Mouse (Mus musculus): ENCODE data around the gene Gm37240. TPM values are rescaled to one million over a fixed set of nuclear protein-coding genes. Genes with fewer than 3 reads are reported as not detected.

Gene Gm37240
- polyA plus RNA-seq, 1 experiment from 2014 or later = 18.1 TPM

DNA sequence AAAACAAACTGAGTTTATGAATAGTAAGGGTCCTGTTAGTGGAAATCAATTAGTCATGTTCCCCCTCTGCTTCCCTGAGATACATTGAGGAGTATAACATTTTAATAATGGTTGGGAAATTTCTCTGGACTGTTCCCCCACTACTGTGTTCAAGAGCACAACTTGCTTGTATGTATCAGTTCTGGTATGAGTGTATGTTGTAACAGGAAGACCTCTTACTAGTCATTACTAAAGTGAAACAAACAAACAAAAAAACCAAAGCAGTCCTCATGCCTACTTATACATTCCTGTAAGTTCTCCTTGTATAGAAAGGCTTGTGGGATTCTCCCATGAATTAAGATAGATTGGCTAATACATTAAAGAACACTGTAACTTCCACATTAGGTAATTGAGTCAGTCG is 940.9 kb downstream of the Gm37240 start:
- ATAC-seq (ENCODE audit: low FRiP score, low TSS enrichment) = no peak
- Histone ChIP-seq H3K9ac (ENCODE audit: low read length) (no peak overlapping the region), H3K4me3 (ENCODE audit: low read depth, low read length) (no peak overlapping the region), H3K4me2 (replicated peaks; ENCODE audit: low read depth) (no peak overlapping the region), H3K27me3 (ENCODE audit: control insufficient read depth, insufficient read depth, low read length) (no peaks in the 10 kb centered on the region), H3K27ac (replicated peaks) (no peak overlapping the region), H3K9me3 (ENCODE audit: control insufficient read depth, low read length) (no peaks in the 10 kb centered on the region), H3K4me1 (replicated peaks; ENCODE audit: control insufficient read depth, insufficient read depth) (no peaks in the 10 kb centered on the region), H3K36me3 (ENCODE audit: control insufficient read depth, insufficient read depth, low read length) (no peaks in the 10 kb centered on the region)
- WGBS = 100% methylated on average over 1 of the region's 1 CpGs
- DNase-seq (ENCODE audit: low spot score) = no peak
- TF ChIP-seq CTCF (IDR thresholded peaks at IDR 0.05; ENCODE audit: low read depth) (no peak), EP300 (optimal IDR thresholded peaks at IDR 0.05) (no peak)

DNA sequence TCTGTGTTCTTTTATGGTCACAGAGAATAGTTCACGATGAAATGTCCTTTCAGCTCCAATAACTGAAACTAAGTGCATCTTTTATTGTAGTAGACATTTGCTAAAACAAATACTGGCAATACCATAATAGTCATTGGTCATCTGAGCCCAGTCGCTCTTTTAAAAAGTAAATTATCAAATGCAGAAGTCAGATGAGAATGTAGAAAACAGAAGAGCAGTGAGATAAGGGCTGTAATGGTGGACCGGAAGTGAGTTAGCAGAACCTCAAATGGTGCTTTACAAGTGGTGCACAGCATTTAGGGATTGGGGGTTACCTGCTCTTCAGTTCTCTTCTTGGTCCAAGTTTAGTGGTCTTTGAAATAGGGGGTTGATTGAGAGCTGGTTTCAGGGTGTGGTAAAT is 942.4 kb downstream of the Gm37240 start:
- no peak overlapping the region for H3K9ac ChIP-seq (ENCODE audit: low read length)
- H3K36me3 ChIP-seq (ENCODE audit: control insufficient read depth, insufficient read depth, low read length) = no peaks in the 10 kb centered on the region
- H3K4me1 ChIP-seq (replicated peaks; ENCODE audit: control insufficient read depth, insufficient read depth) = no peaks in the 10 kb centered on the region
- TF ChIP-seq EP300 (optimal IDR thresholded peaks at IDR 0.05) (no peak), CTCF (IDR thresholded peaks at IDR 0.05; ENCODE audit: low read depth) (no peak)
- DNase-seq (ENCODE audit: low spot score) = no peak
- H3K4me2 ChIP-seq (replicated peaks; ENCODE audit: low read depth) = no peak overlapping the region
- no peak overlapping the region for H3K4me3 ChIP-seq (ENCODE audit: low read depth, low read length)
- WGBS = 84% methylated on average over 3 of the region's 3 CpGs
- H3K27me3 ChIP-seq (ENCODE audit: control insufficient read depth, insufficient read depth, low read length) = no peaks in the 10 kb centered on the region
- no peaks in the 10 kb centered on the region for H3K9me3 ChIP-seq (ENCODE audit: control insufficient read depth, low read length)
- no peak overlapping the region for H3K27ac ChIP-seq (replicated peaks)
- ATAC-seq (ENCODE audit: low FRiP score, low TSS enrichment) = no peak

DNA sequence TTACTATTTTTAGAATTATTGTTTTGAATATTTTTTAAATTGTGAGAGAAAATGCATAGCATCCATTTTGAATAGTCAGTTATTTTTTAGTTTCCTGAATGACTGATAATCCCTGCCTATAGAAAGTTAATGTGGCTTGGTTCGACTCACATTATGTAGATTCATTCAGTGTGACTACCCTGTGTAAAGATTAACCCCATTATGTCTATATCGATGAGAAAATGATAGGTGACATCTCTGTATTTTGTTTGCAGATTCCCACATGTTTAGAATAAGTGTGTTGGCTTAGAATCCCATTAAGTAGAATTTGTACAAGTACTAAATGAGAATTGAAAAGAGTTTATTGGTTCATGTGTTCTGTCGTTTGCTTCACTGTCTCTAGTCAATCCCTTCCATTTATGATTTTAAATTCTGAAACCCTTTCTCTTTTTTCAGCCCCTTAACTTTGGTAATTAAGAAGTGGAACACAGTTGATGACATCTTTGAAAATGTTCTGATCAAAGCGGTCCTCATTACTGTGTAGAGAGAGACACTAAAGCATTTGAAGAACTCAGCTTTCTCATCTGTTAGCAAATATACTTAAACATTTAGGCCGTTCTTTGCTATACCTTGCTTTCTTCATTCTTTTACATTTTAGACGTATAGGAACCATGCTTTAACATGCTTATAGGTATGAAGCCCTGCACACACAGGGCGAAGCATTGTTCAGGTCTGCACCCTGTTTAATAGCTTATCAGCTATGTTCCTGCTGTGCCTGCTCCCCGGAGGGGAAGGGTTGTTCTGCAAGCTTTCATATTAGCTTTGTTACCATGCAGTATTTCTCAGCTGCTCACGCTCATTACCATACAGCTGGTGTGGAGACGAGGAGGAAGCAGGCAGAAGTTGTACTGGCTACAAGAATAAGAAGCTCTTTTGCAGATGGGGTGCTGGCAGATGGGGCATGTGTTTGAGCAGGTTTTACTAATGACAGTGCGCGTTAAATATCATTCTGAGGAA is 949.7 kb downstream of the Gm37240 start:
- Histone ChIP-seq H3K9me3 (ENCODE audit: control insufficient read depth, low read length) (no peaks in the 10 kb centered on the region), H3K27ac (replicated peaks) (no peak overlapping the region), H3K9ac (ENCODE audit: low read length) (no peak overlapping the region), H3K27me3 (ENCODE audit: control insufficient read depth, insufficient read depth, low read length) (no peaks in the 10 kb centered on the region), H3K4me1 (replicated peaks; ENCODE audit: control insufficient read depth, insufficient read depth) (no peaks in the 10 kb centered on the region), H3K36me3 (ENCODE audit: control insufficient read depth, insufficient read depth, low read length) (no peaks in the 10 kb centered on the region), H3K4me3 (ENCODE audit: low read depth, low read length) (no peak overlapping the region), H3K4me2 (replicated peaks; ENCODE audit: low read depth) (no peak overlapping the region)
- TF ChIP-seq CTCF (IDR thresholded peaks at IDR 0.05; ENCODE audit: low read depth) (no peak), EP300 (optimal IDR thresholded peaks at IDR 0.05) (no peak)
- WGBS = 61% methylated on average over 12 of the region's 12 CpGs
- peak; percentile 43 for DNase-seq (ENCODE audit: low spot score)
- peak; percentile 84 for ATAC-seq (ENCODE audit: low FRiP score, low TSS enrichment)

DNA sequence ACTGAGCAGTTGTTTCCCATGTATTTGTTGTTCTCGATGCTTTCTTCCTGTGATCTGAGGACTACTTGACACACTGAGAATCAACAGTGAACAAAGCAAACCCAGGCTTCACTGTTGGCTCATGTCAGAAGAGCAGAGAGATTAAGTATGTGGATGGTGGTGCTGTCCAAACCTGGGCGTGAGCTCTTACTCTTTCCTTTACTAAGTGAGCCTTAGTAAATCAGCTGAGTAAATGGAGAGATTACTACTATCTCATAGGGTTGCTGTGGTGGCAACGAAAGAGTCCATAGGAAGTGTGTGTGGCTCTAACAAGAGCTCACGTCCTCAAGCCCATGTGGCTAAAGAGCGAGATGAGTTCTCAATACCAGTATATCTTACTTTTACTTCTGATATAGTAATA is 950.4 kb downstream of the Gm37240 start:
- Histone ChIP-seq H3K27ac (replicated peaks) (no peak overlapping the region), H3K4me1 (replicated peaks; ENCODE audit: control insufficient read depth, insufficient read depth) (no peaks in the 10 kb centered on the region), H3K9me3 (ENCODE audit: control insufficient read depth, low read length) (no peaks in the 10 kb centered on the region), H3K4me2 (replicated peaks; ENCODE audit: low read depth) (no peak overlapping the region), H3K9ac (ENCODE audit: low read length) (no peak overlapping the region), H3K4me3 (ENCODE audit: low read depth, low read length) (no peak overlapping the region), H3K36me3 (ENCODE audit: control insufficient read depth, insufficient read depth, low read length) (no peaks in the 10 kb centered on the region), H3K27me3 (ENCODE audit: control insufficient read depth, insufficient read depth, low read length) (no peaks in the 10 kb centered on the region)
- ATAC-seq (ENCODE audit: low FRiP score, low TSS enrichment) (no peak), DNase-seq (ENCODE audit: low spot score) (no peak)
- 68% methylated on average over 5 of the region's 5 CpGs for WGBS
- TF ChIP-seq CTCF (IDR thresholded peaks at IDR 0.05; ENCODE audit: low read depth) (no peak), EP300 (optimal IDR thresholded peaks at IDR 0.05) (no peak)

DNA sequence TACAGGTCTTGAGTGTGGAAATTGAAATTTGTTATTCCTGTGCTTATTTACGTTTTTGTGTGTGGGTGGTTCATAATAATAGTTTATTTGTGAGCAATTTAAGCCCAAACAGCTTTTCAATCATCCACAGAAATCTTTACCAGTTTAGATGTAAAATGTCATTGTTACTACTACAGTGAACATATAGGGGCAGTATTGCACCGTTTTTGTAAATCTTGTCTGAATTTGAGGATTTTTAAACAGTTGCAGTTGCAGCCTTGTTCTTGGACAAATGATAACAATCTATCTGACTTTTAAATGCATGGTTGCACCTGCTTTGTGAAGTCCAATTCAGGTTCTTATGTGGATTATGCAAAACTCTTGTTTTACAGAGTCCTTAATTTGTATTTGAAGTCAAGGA is 951.1 kb downstream of the Gm37240 start:
- H3K9me3 ChIP-seq (ENCODE audit: control insufficient read depth, low read length) = no peaks in the 10 kb centered on the region
- H3K4me1 ChIP-seq (replicated peaks; ENCODE audit: control insufficient read depth, insufficient read depth) = no peaks in the 10 kb centered on the region
- DNase-seq (ENCODE audit: low spot score) (no peak), ATAC-seq (ENCODE audit: low FRiP score, low TSS enrichment) (no peak)
- H3K4me3 ChIP-seq (ENCODE audit: low read depth, low read length) = no peak overlapping the region
- H3K9ac ChIP-seq (ENCODE audit: low read length) = no peak overlapping the region
- no peaks in the 10 kb centered on the region for H3K36me3 ChIP-seq (ENCODE audit: control insufficient read depth, insufficient read depth, low read length)
- TF ChIP-seq EP300 (optimal IDR thresholded peaks at IDR 0.05) (no peak), CTCF (IDR thresholded peaks at IDR 0.05; ENCODE audit: low read depth) (peak; percentile 67)
- no peak overlapping the region for H3K27ac ChIP-seq (replicated peaks)
- H3K27me3 ChIP-seq (ENCODE audit: control insufficient read depth, insufficient read depth, low read length) = no peaks in the 10 kb centered on the region
- WGBS = 48% methylated on average over 2 of the region's 2 CpGs
- no peak overlapping the region for H3K4me2 ChIP-seq (replicated peaks; ENCODE audit: low read depth)

DNA sequence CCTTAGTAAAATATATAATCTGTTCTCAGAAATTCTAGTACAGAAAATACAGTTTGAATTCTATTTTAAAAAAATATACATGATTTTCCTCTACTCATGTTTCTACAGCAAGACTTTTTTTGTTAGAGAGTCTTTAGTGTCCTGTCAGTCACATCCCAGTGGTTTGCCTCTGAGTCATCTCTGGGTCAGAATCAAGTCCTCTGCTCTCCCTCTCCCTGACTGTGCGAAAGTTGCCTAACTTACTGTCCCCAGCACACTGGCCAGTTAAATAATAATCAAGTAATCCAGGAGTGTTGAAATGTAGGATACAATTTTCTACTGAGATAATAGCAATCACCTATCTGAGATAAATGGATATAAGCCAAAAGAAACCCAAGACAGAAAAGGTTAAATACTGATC is 951.6 kb downstream of the Gm37240 start:
- Histone ChIP-seq H3K4me2 (replicated peaks; ENCODE audit: low read depth) (no peak overlapping the region), H3K4me1 (replicated peaks; ENCODE audit: control insufficient read depth, insufficient read depth) (no peaks in the 10 kb centered on the region), H3K27me3 (ENCODE audit: control insufficient read depth, insufficient read depth, low read length) (no peaks in the 10 kb centered on the region), H3K36me3 (ENCODE audit: control insufficient read depth, insufficient read depth, low read length) (no peaks in the 10 kb centered on the region), H3K9ac (ENCODE audit: low read length) (no peak overlapping the region), H3K9me3 (ENCODE audit: control insufficient read depth, low read length) (no peaks in the 10 kb centered on the region), H3K27ac (replicated peaks) (no peak overlapping the region), H3K4me3 (ENCODE audit: low read depth, low read length) (no peak overlapping the region)
- WGBS = 70% methylated on average over 1 of the region's 1 CpGs
- ATAC-seq (ENCODE audit: low FRiP score, low TSS enrichment) = no peak
- TF ChIP-seq CTCF (IDR thresholded peaks at IDR 0.05; ENCODE audit: low read depth) = no peak
- TF ChIP-seq EP300 (optimal IDR thresholded peaks at IDR 0.05) = no peak
- no peak for DNase-seq (ENCODE audit: low spot score)
